Mouse (Mus musculus) left cerebral cortex, postnatal 10 days (tissue): ENCODE data around the gene Slc38a10. TPM values are rescaled to one million over a fixed set of nuclear protein-coding genes. Genes with fewer than 3 reads are reported as not detected.

Source experiments
- DNase-seq, 2 experiments: peaks; one replicate each; pipeline ENCODE4 v3.0.0; 2021 to 2022; ENCODE audit warnings: low spot score in 2 of 2, mixed read lengths in 1 of 2; ENCODE audit errors: extremely low spot score in 1 of 2
- intact Hi-C: fragments of 180-260 bp; cut with DNase I; formaldehyde crosslinking; loops from one replicate; pipeline ENCODE4 v1.15.1; 2025
- total RNA-seq, 2 experiments: library from RNA; stranded (reverse); gene quantifications; 2 replicates each; pipeline ENCODE4 v1.2.3; 2021

The Slc38a10 gene
- total RNA-seq, 2 experiments from 2014 or later, result 107 to 118 TPM

DNA sequence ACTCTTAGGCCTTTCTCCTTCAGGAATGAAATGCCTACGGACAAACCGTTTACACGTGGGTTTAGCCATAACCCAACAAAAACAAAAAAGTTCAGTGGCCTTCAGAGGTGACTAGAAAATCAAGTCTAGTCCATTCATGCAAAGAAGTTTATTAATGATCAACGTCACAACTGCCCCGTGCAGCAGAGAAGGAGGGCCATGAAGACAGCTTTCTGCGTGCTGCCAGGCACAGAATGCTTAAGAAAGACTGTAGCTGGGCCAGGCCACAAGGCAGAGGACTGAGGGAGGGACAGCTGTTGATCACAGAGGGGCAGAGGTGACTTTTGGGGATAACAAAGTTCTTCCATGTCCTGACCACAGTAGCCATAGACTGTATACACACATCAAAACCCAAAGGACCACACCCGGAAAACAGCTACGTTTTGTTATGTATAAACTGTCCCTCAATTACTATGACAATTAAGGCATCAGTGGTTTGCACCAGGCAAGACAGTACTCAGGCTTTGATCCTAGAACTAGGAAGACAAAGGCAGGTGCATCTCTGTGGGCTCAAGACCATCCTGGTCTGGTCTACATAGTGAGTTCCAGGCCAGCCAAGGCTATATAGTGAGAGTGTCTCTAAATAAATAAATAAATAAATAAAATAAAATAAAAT, 2.8 kb downstream of the Slc38a10 start:
- no peak for DNase-seq
- intact Hi-C loops, result no loop called here

GRCm38 (mm10) chr11:120143708-120144497, 7.2 kb downstream of the Slc38a10 start:
- no peak for DNase-seq
- intact Hi-C loops, result no loop called here

DNA sequence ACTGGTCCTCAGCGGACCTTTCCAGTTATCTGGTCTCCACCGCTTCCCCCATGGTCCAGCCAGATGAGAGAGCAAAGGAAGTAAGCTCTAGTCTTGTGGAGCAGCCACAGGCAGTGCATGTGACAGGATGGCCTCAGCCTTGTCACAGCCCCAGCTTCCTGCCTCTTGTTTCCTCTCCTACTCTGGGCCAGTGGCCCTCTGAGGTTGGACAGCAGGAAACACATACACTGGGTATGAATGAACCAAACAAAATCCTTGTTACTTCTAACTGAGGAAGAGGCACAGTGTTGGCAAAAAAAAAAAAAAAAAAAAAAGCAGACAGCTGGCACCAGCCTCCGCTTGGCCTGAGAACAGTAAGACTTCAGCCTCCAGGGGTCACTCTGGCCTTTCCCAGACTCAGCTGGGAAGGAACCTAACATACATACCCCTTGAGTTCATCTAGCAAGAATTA, 8.5 kb downstream of the Slc38a10 start:
- peak; percentile 36 to 81 for DNase-seq
- intact Hi-C loops, result no loop called here

DNA sequence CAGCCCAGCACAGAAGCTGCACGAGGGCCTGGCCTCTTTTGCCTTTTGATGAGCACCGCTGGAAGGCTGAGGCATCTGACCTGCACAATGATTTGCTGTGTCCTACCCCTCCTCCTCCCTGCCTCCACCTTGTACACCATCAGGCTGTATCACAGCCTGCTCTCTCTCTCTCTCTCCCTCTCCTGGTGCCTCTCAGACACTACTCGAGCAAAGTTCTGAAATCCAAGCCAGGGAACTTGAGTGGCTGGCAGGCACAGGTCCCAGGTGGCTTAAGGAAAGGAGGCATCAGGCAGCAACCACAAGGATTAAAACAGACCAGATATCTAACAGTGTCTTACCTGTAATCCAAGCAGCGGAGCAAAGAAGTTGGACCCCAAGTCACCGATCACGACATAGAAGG, 10.9 kb downstream of the Slc38a10 start:
- DNase-seq, result no peak
- intact Hi-C loops, result no loop called here

GRCm38 (mm10) chr11:120139309-120139731, 11.8 kb downstream of the Slc38a10 start:
- intact Hi-C loops, result no loop called here
- no peak for DNase-seq

DNA sequence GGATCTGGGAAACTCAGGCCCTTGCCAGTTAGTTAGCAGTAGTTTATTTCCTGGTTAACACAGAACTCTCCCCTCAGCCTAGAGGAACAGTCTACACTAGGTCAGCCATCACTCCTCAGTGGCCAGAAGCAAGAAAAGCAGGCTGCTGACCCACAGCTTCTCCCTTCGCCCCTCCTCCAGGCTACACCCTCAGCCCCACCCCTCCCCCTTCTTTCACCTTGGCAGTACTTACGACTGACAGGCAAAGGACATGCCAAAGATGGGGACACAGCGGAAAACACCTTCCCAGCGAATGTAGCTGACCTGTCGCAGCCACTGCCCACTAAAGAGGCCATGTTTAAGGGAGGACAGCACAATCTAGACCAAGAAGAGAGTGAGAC, 13.5 kb downstream of the Slc38a10 start:
- DNase-seq, result no peak
- intact Hi-C loops, result no loop called here

- peak; percentile 49 to 52 for DNase-seq
- intact Hi-C loops, result no loop called here
Measured at GRCm38 (mm10) chr11:120136796-120137624, 14.1 kb downstream of the Slc38a10 start.

- DNase-seq, result no peak
- intact Hi-C loops, result no loop called here
Measured at GRCm38 (mm10) chr11:120136195-120136594, 15.0 kb downstream of the Slc38a10 start.

DNA sequence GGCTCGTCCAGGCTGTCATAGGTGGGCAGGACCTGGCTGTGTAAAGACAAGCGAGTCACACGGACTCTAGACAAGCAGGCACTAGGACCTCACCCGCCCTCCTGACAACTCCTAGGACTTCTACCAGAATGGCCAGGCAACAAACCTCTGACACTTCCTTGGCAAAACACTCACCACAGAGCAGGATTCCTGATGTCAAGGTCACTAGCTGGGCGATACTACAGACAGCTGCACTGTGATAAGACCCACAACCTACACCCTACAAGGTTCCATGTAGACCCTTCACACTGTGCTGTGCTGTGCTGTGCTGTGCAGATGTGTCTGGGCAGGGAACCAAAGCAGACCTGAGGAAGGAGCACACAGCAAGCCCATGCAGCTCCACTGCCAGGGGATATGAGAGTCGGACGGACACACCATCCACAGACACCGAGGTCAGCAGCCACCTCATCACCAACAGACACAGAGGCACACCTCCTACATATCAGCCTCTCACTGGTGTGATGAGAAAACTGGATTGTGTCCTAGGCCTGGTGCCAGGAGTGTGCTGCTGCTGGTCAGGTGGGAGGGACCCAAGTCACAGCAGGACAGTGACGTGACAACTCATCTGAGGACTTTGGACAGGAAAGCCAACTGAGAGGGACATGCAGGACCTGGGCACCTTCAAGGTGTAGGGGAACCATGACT, 16.2 kb downstream of the Slc38a10 start:
- intact Hi-C loops, result no loop called here
- DNase-seq, result no peak

- intact Hi-C loops, result no loop called here
- DNase-seq, result no peak
Measured at GRCm38 (mm10) chr11:120134148-120134547, 17.0 kb downstream of the Slc38a10 start.

DNA sequence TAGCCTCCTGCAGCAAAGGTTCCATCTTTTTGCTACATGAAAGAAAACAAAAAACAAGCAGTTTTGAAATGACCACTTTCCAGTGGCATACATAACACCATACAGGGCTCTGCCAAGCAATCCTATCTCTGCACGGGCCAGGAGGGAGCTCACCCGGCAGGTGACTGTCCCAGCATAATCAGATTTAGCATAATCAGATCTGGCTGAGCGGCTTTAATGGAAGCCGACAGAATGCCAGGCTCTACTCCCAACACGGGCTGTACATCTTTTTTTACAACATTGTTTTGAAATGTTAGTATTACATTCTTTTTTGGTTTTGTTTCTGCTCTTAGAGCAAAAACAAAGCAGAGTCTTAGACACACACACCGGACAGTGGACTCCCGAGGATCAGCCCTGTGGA, 21.9 kb downstream of the Slc38a10 start:
- no peak for DNase-seq
- intact Hi-C loops, result no loop called here

- DNase-seq, result no peak
- intact Hi-C loops, result no loop called here
Measured at GRCm38 (mm10) chr11:120126845-120127244, 24.3 kb downstream of the Slc38a10 start.

DNA sequence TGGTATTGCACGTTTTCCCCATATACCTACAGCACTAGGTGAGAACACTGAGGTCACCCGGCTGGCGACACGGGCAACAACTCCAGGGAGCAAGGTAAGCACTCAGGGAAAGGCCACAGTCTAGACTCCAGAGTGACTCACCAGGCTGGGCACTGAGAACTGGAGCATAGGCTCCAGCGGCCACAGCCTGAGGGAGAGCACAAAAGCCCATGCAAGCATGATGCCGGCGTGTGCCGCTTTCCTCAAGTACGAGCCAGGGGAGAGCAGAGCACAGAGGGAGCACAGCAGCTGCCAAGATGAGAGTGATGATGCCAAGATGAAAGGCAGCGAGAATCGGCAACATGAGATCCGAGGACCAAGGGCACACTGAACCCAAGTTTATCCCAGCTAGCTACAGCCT, 29.0 kb downstream of the Slc38a10 start:
- intact Hi-C loops, result no loop called here

GRCm38 (mm10) chr11:120120642-120121420, 30.3 kb downstream of the Slc38a10 start:
- intact Hi-C loops, result no loop called here
- DNase-seq, result peak; percentile 66 to 84

More for the DNA sequence above, 29.0 kb downstream of the Slc38a10 start:
- no peak for DNase-seq

DNA sequence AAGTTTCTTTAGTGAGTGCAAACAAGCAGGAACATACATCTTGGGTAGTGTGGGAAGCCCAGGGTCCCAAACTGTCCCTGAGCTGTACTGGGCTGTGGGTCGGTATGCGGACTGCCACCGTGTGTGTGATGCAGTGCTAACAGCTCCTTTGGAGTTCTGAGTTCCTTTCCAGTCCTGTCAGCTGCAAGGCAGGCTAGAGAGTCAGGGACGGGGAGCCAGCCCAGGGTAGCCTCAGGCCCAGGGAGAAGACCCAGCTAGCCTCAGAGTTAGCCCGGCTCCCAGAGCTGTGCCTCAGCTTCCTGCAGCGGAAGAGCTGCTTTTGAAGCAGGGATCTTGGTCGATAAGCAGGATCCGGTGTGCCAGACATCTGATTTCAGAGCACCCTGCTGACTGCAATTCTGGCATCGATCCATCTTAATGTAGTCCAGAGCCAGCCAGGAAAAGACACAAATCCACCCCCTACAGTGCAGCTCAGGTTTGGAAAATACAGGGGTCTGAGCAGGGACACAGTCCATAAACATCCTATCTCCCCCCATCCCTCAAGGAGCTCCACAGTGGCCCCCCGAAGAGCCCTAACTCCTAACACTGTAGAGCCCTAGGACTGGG, 31.1 kb downstream of the Slc38a10 start:
- DNase-seq, result no peak
- intact Hi-C loops, result loop anchor here (10.0 kb wide), 1 partner anchor 255 kb away; the partner anchor contains the start of gene Faap100

DNA sequence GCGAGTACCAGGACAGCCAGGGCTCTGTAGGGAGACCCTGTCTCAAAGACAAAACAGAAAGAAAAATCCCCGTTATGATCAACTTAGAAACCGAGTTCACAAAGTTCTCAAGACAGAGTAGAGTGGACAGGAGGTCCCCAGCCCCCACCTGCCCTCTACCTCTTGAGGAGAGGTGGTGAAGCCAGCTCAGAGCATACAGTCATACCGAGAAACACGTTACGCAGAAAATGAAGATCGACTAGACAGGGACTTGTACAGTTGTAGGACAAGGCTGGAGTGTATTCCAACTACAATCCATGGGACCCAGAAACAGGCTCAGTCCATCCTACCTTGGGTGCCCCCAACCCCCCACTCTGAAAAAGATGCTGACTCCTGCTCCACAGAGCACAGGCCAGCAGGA, 32.0 kb downstream of the Slc38a10 start:
- no peak for DNase-seq
- intact Hi-C loops, result loop anchor here (10.0 kb wide), 1 partner anchor 256 kb away; the partner anchor contains the start of gene Faap100

- intact Hi-C loops, result loop anchor here (10.0 kb wide), 1 partner anchor 257 kb away; the partner anchor contains the start of gene Faap100
- DNase-seq, result no peak
Measured at GRCm38 (mm10) chr11:120117626-120118025, 33.5 kb downstream of the Slc38a10 start.
